Mouse (Mus musculus): ENCODE measurements around the gene Gal3st2c. TPM values are rescaled to one million over a fixed set of nuclear protein-coding genes. Genes with fewer than 3 reads are reported as not detected.
"Not testable (repeated sequence)": the region's sequence is repeated elsewhere in the genome, so short reads cannot be mapped to it uniquely, and the experiment has no call there.

Gene Gal3st2c
- polyA plus RNA-seq (2012; rRNA removed), result 0.04 and 0.05 TPM in 2 replicates

DNA sequence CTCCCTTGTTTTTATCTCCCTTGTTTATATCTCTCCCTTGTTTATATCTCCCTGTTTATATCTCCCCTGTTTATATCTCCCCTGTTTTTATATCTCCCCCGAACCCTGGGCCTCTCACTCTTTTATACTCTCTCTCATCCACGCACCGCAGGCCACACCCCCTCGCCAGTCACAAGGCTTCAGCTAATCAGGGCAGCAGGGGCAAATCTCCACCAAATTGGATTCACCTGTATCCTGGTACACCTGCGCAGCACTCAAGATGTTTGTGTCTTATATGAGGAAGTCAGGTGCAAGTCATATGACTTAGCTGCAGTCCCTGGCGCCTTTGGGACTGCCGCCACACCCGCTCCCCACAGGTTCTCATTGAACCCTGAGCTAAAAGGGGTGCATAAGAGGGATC is at the start of gene Gal3st2c:
Gal3st2c (plus strand) TSS at position 301 of the 400 bp plus-strand sequence.
- not testable (repeated sequence) for DNase-seq (ENCODE audit: low read depth in 1 of 2, low spot score in 2 of 2); H3K4me3 ChIP-seq (ENCODE audit: extremely low read depth, insufficient read depth, insufficient read length); H3K27ac ChIP-seq (ENCODE audit: insufficient read depth, low read length); H3K36me3 ChIP-seq (ENCODE audit: control insufficient read depth, insufficient read depth, low read length); H3K27me3 ChIP-seq (ENCODE audit: control insufficient read depth, insufficient read depth, low read length); H3K4me1 ChIP-seq (ENCODE audit: control insufficient read depth, insufficient read depth, insufficient read length)
- 95% methylated on average over 8 of the region's 8 CpGs for WGBS

DNA sequence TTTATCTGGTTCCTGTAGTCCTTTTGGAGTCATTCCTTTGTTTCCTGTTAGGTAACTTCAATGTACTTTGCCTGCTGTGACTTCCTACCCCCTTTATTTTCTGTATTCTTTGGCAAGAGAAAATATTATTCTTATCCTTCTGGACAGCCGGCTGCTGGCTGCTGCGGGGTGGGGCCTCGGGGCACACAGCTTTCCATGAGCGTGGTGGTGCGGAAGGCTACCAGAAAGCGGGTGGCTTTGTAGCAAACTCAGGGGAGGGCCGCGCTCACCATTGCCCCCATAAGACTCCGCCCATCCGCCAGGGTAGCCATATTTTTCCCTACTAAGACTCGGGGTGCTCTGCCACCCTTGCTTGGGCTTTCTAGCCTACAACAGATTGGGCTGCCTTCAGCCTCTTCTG is 41.2 kb upstream of the Gal3st2c start:
- not testable (repeated sequence) for DNase-seq (ENCODE audit: low read depth in 1 of 2, low spot score in 2 of 2); H3K36me3 ChIP-seq (ENCODE audit: control insufficient read depth, insufficient read depth, low read length)

DNA sequence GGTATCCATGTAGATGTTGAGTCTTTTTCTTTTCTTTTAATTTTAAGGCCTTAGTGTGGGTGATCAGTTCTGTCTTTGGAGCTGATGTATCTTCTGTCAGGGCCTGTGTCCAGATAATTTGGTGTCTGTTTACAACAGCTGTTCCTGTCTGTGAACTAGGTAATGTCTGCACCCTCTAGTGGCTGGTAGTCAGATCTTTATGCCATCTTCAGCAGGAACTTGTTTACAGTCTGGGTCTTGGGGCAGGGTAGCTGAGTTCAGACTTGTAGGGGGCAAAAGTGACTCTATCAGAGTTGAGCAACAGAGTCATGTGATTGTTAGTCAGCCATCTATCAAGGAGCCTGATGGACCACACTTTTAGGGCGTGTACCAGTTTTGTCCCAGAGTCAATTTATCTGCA is 23.8 kb upstream of the Gal3st2c start:
- DNase-seq (ENCODE audit: low read depth in 1 of 2, low spot score in 2 of 2); H3K27ac ChIP-seq (ENCODE audit: insufficient read depth, low read length); H3K4me1 ChIP-seq (ENCODE audit: control insufficient read depth, insufficient read depth, insufficient read length); H3K27me3 ChIP-seq (ENCODE audit: control insufficient read depth, insufficient read depth, low read length); H3K4me3 ChIP-seq (ENCODE audit: extremely low read depth, insufficient read depth, insufficient read length); H3K36me3 ChIP-seq (ENCODE audit: control insufficient read depth, insufficient read depth, low read length): not testable (repeated sequence)
- WGBS, result no CpG with 5 or more reads among the region's 1 CpGs

More for the DNA sequence above, 41.2 kb upstream of the Gal3st2c start:
- not testable (repeated sequence) for H3K4me1 ChIP-seq (ENCODE audit: control insufficient read depth, insufficient read depth, insufficient read length); H3K27me3 ChIP-seq (ENCODE audit: control insufficient read depth, insufficient read depth, low read length); H3K27ac ChIP-seq (ENCODE audit: insufficient read depth, low read length); H3K4me3 ChIP-seq (ENCODE audit: extremely low read depth, insufficient read depth, insufficient read length)
- no CpG with 5 or more reads among the region's 11 CpGs for WGBS

DNA sequence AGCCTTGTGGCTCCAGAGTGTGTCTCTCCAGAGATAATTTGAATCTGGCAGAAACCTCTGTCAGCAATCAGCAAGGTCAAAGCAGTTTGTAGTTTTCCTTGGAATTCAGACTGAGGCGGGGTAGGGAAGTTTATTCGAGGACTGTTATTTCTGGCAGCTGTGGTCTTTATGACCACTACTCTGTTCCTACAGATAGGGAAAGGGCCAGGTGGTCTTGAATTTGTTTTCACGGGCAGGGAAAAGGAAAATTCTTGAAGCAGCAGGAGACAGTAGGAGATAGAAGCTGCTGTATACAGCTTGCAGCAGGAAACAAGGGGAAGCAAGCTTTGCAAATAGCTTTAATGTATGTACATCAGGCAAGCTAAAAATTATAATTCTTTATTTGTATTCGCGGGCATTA is 19.9 kb upstream of the Gal3st2c start:
- not testable (repeated sequence) for H3K27ac ChIP-seq (ENCODE audit: insufficient read depth, low read length); H3K4me3 ChIP-seq (ENCODE audit: extremely low read depth, insufficient read depth, insufficient read length); H3K36me3 ChIP-seq (ENCODE audit: control insufficient read depth, insufficient read depth, low read length); DNase-seq (ENCODE audit: low read depth in 1 of 2, low spot score in 2 of 2); H3K27me3 ChIP-seq (ENCODE audit: control insufficient read depth, insufficient read depth, low read length); H3K4me1 ChIP-seq (ENCODE audit: control insufficient read depth, insufficient read depth, insufficient read length)
- 88% methylated on average over 5 of the region's 5 CpGs for WGBS

DNA sequence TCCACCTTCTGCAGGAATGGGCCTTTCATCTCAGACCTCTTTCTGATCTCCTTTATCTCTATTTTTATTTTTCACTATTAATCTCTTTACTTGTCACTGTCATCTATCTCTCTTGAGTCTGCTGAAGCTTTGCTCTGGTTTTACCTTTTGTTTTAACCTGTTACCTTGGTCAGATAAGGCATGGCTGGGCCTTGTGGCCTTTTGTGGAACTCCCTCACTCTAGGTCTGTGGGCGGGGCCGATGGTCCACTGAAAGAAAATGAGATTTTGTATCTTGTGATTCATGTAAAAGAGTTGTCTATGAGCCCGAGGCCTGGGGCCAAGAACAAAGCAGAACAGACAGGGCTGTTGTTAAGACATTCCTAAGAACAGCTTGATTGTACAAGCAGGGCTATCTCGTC is 19.5 kb upstream of the Gal3st2c start:
- H3K4me3 ChIP-seq (ENCODE audit: extremely low read depth, insufficient read depth, insufficient read length); H3K27ac ChIP-seq (ENCODE audit: insufficient read depth, low read length); H3K27me3 ChIP-seq (ENCODE audit: control insufficient read depth, insufficient read depth, low read length); H3K4me1 ChIP-seq (ENCODE audit: control insufficient read depth, insufficient read depth, insufficient read length); DNase-seq (ENCODE audit: low read depth in 1 of 2, low spot score in 2 of 2); H3K36me3 ChIP-seq (ENCODE audit: control insufficient read depth, insufficient read depth, low read length): not testable (repeated sequence)
- WGBS, result no CpG with 5 or more reads among the region's 4 CpGs

DNA sequence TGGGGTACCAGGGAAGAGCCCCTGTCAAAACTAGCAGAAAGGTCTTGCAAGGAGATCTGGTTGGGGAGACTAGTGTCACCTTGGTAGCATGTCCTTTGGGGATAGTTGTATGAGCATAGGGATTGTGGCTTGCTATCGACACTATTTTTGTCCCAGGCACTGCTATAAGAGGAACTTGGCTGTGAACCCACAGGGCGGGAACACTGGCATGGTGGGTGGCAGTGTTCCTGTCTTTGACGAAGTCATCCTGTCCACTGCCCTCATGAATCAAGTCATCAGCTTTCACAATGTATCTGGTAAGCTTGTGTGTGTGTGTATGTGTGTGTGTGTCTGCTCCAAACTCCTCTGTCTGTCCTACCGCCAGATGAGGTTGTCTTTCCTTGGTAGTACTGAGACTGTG is 14.5 kb upstream of the Gal3st2c start:
- not testable (repeated sequence) for H3K36me3 ChIP-seq (ENCODE audit: control insufficient read depth, insufficient read depth, low read length); DNase-seq (ENCODE audit: low read depth in 1 of 2, low spot score in 2 of 2); H3K27me3 ChIP-seq (ENCODE audit: control insufficient read depth, insufficient read depth, low read length); H3K4me3 ChIP-seq (ENCODE audit: extremely low read depth, insufficient read depth, insufficient read length); H3K4me1 ChIP-seq (ENCODE audit: control insufficient read depth, insufficient read depth, insufficient read length); H3K27ac ChIP-seq (ENCODE audit: insufficient read depth, low read length)
- 0% methylated on average over 2 of the region's 4 CpGs for WGBS

DNA sequence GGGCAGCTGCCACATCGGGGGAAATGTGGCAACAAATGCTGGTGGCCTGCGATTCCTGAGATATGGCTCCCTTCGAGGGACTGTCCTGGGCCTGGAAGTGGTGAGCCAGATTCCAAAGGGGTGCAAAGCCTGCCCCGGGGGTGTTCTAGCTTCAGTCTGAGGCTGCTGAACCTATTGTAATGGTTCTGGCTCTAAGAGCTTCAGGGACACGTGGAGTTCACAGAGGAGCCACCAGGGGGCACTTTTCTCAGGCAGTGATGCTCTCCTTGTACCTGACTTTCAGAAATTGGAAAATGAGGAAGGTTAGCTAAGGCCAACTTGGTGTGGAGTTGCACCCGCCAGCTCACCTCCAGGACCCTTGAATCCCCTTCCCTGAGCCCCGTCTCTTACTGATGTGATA is 12.0 kb upstream of the Gal3st2c start:
- not testable (repeated sequence) for H3K36me3 ChIP-seq (ENCODE audit: control insufficient read depth, insufficient read depth, low read length); H3K27me3 ChIP-seq (ENCODE audit: control insufficient read depth, insufficient read depth, low read length)
- no CpG with 5 or more reads among the region's 7 CpGs for whole genome bisulfite sequencing

DNA sequence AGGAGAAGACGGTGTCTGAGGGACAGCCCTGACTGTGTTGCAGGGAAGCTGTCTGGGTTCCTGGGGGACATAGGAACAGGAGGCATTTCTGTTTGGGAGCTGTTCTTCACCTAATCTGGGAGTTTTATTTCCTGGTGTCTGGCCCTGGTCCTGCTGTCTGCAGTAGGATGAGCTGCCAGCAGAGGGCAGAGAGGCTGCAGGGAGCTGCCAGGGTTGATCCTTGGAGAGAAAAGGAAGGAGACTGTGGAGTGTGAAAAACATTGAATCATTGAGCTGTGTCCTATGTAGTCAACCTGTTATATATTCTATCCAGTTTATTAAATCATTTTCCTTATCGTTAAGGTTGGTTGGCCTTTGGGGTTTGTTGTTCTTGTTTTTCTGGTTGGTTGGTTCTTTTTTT is 9.4 kb upstream of the Gal3st2c start:
- DNase-seq (ENCODE audit: low read depth in 1 of 2, low spot score in 2 of 2); H3K4me3 ChIP-seq (ENCODE audit: extremely low read depth, insufficient read depth, insufficient read length); H3K36me3 ChIP-seq (ENCODE audit: control insufficient read depth, insufficient read depth, low read length); H3K27me3 ChIP-seq (ENCODE audit: control insufficient read depth, insufficient read depth, low read length); H3K27ac ChIP-seq (ENCODE audit: insufficient read depth, low read length); H3K4me1 ChIP-seq (ENCODE audit: control insufficient read depth, insufficient read depth, insufficient read length): not testable (repeated sequence)
- WGBS, result 60% methylated on average over 1 of the region's 2 CpGs

More for the DNA sequence above, 12.0 kb upstream of the Gal3st2c start:
- DNase-seq (ENCODE audit: low read depth in 1 of 2, low spot score in 2 of 2); H3K4me1 ChIP-seq (ENCODE audit: control insufficient read depth, insufficient read depth, insufficient read length); H3K27ac ChIP-seq (ENCODE audit: insufficient read depth, low read length); H3K4me3 ChIP-seq (ENCODE audit: extremely low read depth, insufficient read depth, insufficient read length): not testable (repeated sequence)

Data from spleen, adult 2 months (tissue).